Mouse (Mus musculus) embryonic stem cell, embryonic (primary cell): Measurements from ENCODE around the gene Tsks.

Source experiments
- CTCF ChIA-PET, 4 experiments: fragments of 300-600 bp in 2 of 4; fragments of 350-600 bp in 2 of 4; sonication (Branson Sonifier 250); formaldehyde crosslinking; loops; one replicate each; lab custom pipeline; 2022; ENCODE audit warnings: inconsistent platforms in 2 of 4; lab: Charles Lee
- POLR2A ChIA-PET, 4 experiments: fragments of 300-600 bp in 2 of 4; fragments of 350-600 bp in 2 of 4; sonication (Branson Sonifier 250); formaldehyde crosslinking; loops; one replicate each; lab custom pipeline; 2022; ENCODE audit warnings: antibody characterized with exemption in 4 of 4, inconsistent platforms in 1 of 4; lab: Charles Lee

The Tsks gene

GRCm38 (mm10) chr7:44978300-44978699, 35.3 kb downstream of the Tsks start:
- ChIA-PET CTCF (interaction anchor here in 2 of 4 experiments (1.2 to 1.5 kb wide), 2 partner anchors 90 kb away, joined by 3 read pairs; no protein-coding TSS in a partner anchor), POLR2A (interaction anchor here in 3 of 4 experiments (0.5 to 13.5 kb wide), 15 partner anchors 4 to 163 kb away, joined by 3 to 246 read pairs (median 4); partner anchors contain the start of genes Prmt1 (in 3 of the 3), Bcl2l12 (in 1 of the 3), Cpt1c (in 1 of the 3) and Il4i1 (in 1 of the 3))

- ChIA-PET CTCF (interaction anchor here in 2 of 4 experiments (0.7 to 1.2 kb wide), 3 partner anchors 12 to 510 kb away, joined by 4 to 6 read pairs (median 4); no protein-coding TSS in a partner anchor), POLR2A (interaction anchor here in 3 of 4 experiments (0.5 to 13.5 kb wide), 17 partner anchors 8 to 132 kb away, joined by 3 to 246 read pairs (median 5); partner anchors contain the start of genes Akt1s1 (in 1 of the 3), Ap2a1 (in 1 of the 3), Bcl2l12 (in 1 of the 3) and Cpt1c (in 1 of the 3))
These were observed 38.5 kb downstream of the Tsks start for GRCm38 (mm10) chr7:44981539-44981938.

GRCm38 (mm10) chr7:44983085-44983484, 40.1 kb downstream of the Tsks start:
- ChIA-PET CTCF (interaction anchor here in 3 of 4 experiments (0.7 to 1.5 kb wide), 4 partner anchors 54 to 91 kb away, joined by 3 to 5 read pairs (median 4); partner anchors contain the start of gene Ap2a1 (in 1 of the 3)), POLR2A (interaction anchor here in 3 of 4 experiments (0.5 to 13.5 kb wide), 23 partner anchors 9 to 322 kb away, joined by 3 to 246 read pairs (median 4); partner anchors contain the start of genes Akt1s1 (in 1 of the 3), Ap2a1 (in 1 of the 3), Bcl2l12 (in 1 of the 3) and Cpt1c (in 1 of the 3))

GRCm38 (mm10) chr7:44983944-44984832, 41.2 kb downstream of the Tsks start:
- POLR2A ChIA-PET, result interaction anchor here (0.6 to 13.5 kb wide), 43 partner anchors 7 to 731 kb away, joined by 3 to 246 read pairs (median 5); partner anchors contain the start of genes Bcl2l12 (in 3 of the 4), Irf3 (in 3 of the 4), Akt1s1 (in 2 of the 4) and Ap2a1 (in 2 of the 4)
- CTCF ChIA-PET, result interaction anchor here in 3 of 4 experiments (0.6 to 2.7 kb wide), 6 partner anchors 9 to 561 kb away, joined by 3 to 23 read pairs (median 4); no protein-coding TSS in a partner anchor

- ChIA-PET POLR2A (interaction anchor here (0.5 to 13.5 kb wide), 54 partner anchors 8 to 731 kb away, joined by 3 to 246 read pairs (median 6); partner anchors contain the start of genes Bcl2l12 (in 3 of the 4), Irf3 (in 3 of the 4), Rras (in 3 of the 4) and Akt1s1 (in 2 of the 4)), CTCF (interaction anchor here in 2 of 4 experiments (0.6 to 2.7 kb wide), 6 partner anchors 9 to 560 kb away, joined by 3 to 23 read pairs (median 4); partner anchors contain the start of gene Rras (in 1 of the 2))
These were observed 41.8 kb downstream of the Tsks start for GRCm38 (mm10) chr7:44984833-44985164.

GRCm38 (mm10) chr7:44985595-44986191, 42.7 kb downstream of the Tsks start:
- ChIA-PET CTCF (interaction anchor here in 3 of 4 experiments (0.6 to 2.7 kb wide), 19 partner anchors 10 to 355 kb away, joined by 3 to 23 read pairs (median 6); partner anchors contain the start of genes Aldh16a1 (in 1 of the 3), Bcl2l12 (in 1 of the 3), Pih1d1 (in 1 of the 3) and Rras (in 1 of the 3)), POLR2A (interaction anchor here (0.6 to 13.5 kb wide), 139 partner anchors 8 to 1271 kb away, joined by 3 to 246 read pairs (median 5); partner anchors contain the start of genes Akt1s1 (in 3 of the 4), Ap2a1 (in 3 of the 4), Bcl2l12 (in 3 of the 4) and Irf3 (in 3 of the 4))

GRCm38 (mm10) chr7:44986192-44986878, 43.3 kb downstream of the Tsks start, which contains the start of gene Prmt1:
TSS of gene Prmt1 (minus strand) at chr7:44986568.
- ChIA-PET POLR2A (interaction anchor here (0.5 to 13.5 kb wide), 219 partner anchors 9 to 1859 kb away, joined by 3 to 246 read pairs (median 4); partner anchors contain the start of genes Akt1s1 (in 3 of the 4), Ap2a1 (in 3 of the 4), Atf5 (in 3 of the 4) and Bcl2l12 (in 3 of the 4)), CTCF (interaction anchor here (0.6 to 2.7 kb wide), 38 partner anchors 9 to 528 kb away, joined by 3 to 23 read pairs (median 4); partner anchors contain the start of genes Akt1s1 (in 1 of the 4), Aldh16a1 (in 1 of the 4), Ap2a1 (in 1 of the 4) and Bcl2l12 (in 1 of the 4))

- POLR2A ChIA-PET, result interaction anchor here (0.5 to 13.5 kb wide), 209 partner anchors 9 to 1858 kb away, joined by 3 to 246 read pairs (median 4); partner anchors contain the start of genes Akt1s1 (in 3 of the 4), Ap2a1 (in 3 of the 4), Atf5 (in 3 of the 4) and Bcl2l12 (in 3 of the 4)
- CTCF ChIA-PET, result interaction anchor here (0.6 to 2.7 kb wide), 32 partner anchors 8 to 465 kb away, joined by 3 to 23 read pairs (median 4); partner anchors contain the start of genes Aldh16a1 (in 1 of the 4), Ap2a1 (in 1 of the 4), Bcl2l12 (in 1 of the 4) and Irf3 (in 1 of the 4)
These were observed 44.1 kb downstream of the Tsks start for GRCm38 (mm10) chr7:44986879-44987718.

GRCm38 (mm10) chr7:44996672-44997071, 53.7 kb downstream of the Tsks start:
- CTCF ChIA-PET, result interaction anchor here in 3 of 4 experiments (0.6 to 1.6 kb wide), 3 partner anchors 10 to 138 kb away, joined by 3 to 5 read pairs (median 3); partner anchors contain the start of gene Prmt1 (in 1 of the 3)
- POLR2A ChIA-PET, result interaction anchor here in 3 of 4 experiments (0.6 to 14.1 kb wide), 29 partner anchors 8 to 181 kb away, joined by 3 to 246 read pairs (median 6); partner anchors contain the start of genes Prmt1 (in 3 of the 3), Rras (in 3 of the 3), Scaf1 (in 3 of the 3) and Akt1s1 (in 2 of the 3)

GRCm38 (mm10) chr7:44997231-44997939, 54.4 kb downstream of the Tsks start, which contains the start of gene Irf3:
TSS of gene Irf3 (plus strand) at chr7:44997648.
- POLR2A ChIA-PET, result interaction anchor here in 3 of 4 experiments (0.6 to 14.1 kb wide), 43 partner anchors 8 to 631 kb away, joined by 3 to 246 read pairs (median 4); partner anchors contain the start of genes Prmt1 (in 3 of the 3), Rras (in 3 of the 3), Scaf1 (in 3 of the 3) and Akt1s1 (in 2 of the 3)
- CTCF ChIA-PET, result interaction anchor here (0.6 to 1.6 kb wide), 6 partner anchors 11 to 137 kb away, joined by 3 to 5 read pairs (median 4); partner anchors contain the start of gene Prmt1 (in 2 of the 4)

GRCm38 (mm10) chr7:44997940-44998428, 55.0 kb downstream of the Tsks start:
- ChIA-PET POLR2A (interaction anchor here in 3 of 4 experiments (0.6 to 14.1 kb wide), 35 partner anchors 8 to 631 kb away, joined by 3 to 246 read pairs (median 4); partner anchors contain the start of genes Prmt1 (in 3 of the 3), Rras (in 3 of the 3), Scaf1 (in 3 of the 3) and Akt1s1 (in 1 of the 3)), CTCF (interaction anchor here in 2 of 4 experiments (0.9 to 1.6 kb wide), 4 partner anchors 11 to 33 kb away, joined by 3 to 5 read pairs (median 5); partner anchors contain the start of gene Prmt1 (in 2 of the 2))

GRCm38 (mm10) chr7:44998501-44998955, 55.5 kb downstream of the Tsks start, which contains the start of gene Bcl2l12:
TSS of gene Bcl2l12 (minus strand) at chr7:44998712.
- CTCF ChIA-PET, result interaction anchor here in 2 of 4 experiments (0.6 to 1.3 kb wide), 3 partner anchors 12 to 450 kb away, joined by 5 to 13 read pairs (median 5); partner anchors contain the start of genes Pold1 (in 1 of the 2) and Prmt1 (in 1 of the 2)
- POLR2A ChIA-PET, result interaction anchor here (0.6 to 14.1 kb wide), 32 partner anchors 7 to 867 kb away, joined by 3 to 246 read pairs (median 4); partner anchors contain the start of genes Prmt1 (in 3 of the 4), Rras (in 3 of the 4), Scaf1 (in 3 of the 4) and Akt1s1 (in 1 of the 4)

GRCm38 (mm10) chr7:44999753-45000152, 56.7 kb downstream of the Tsks start:
- ChIA-PET POLR2A (interaction anchor here in 3 of 4 experiments (0.8 to 14.1 kb wide), 9 partner anchors 10 to 67 kb away, joined by 3 to 246 read pairs (median 7); partner anchors contain the start of genes Prmt1 (in 3 of the 3), Rras (in 2 of the 3) and Scaf1 (in 1 of the 3)), CTCF (no interaction called here)
